Mouse (Mus musculus) hindbrain, embryonic 11.5 days (tissue): ENCODE data around the gene Tomm40l. TPM values are rescaled to one million over a fixed set of nuclear protein-coding genes. Genes with fewer than 3 reads are reported as not detected.

Experiments used
- ATAC-seq: fragments of 200-750 bp; cut with Nextera tagmentation; 2 replicates; pipeline ENCODE4 v1.8.0; 2017; ENCODE audit warnings: mild to moderate bottlenecking, moderate TSS enrichment, moderate library complexity; ENCODE audit not compliant: low FRiP score
- DNase-seq: peaks from one replicate; pipeline ENCODE4 v3.0.0-alpha.2; 2015; ENCODE audit warnings: low spot score
- H3K27ac ChIP-seq: fragments of 300-500 bp; sonication (generic); 2 replicates; pipeline ENCODE4 v1.5.1; 2014; ENCODE audit warnings: mild to moderate bottlenecking, low read depth, low read length
- H3K27me3 ChIP-seq: fragments of 300-500 bp; sonication (generic); 2 replicates; pipeline ENCODE4 v1.6.1; 2014; ENCODE audit warnings: mild to moderate bottlenecking, low read length, moderate library complexity, mixed read lengths; ENCODE audit not compliant: control insufficient read depth, insufficient read depth
- H3K36me3 ChIP-seq: fragments of 300-500 bp; sonication (generic); 2 replicates; pipeline ENCODE4 v1.6.1; 2014; ENCODE audit warnings: mild to moderate bottlenecking, low read length, moderate library complexity, mixed read lengths; ENCODE audit not compliant: control insufficient read depth, insufficient read depth
- H3K4me1 ChIP-seq: fragments of 300-500 bp; sonication (generic); replicated peaks from 2 replicates; pipeline ENCODE4 v1.6.1; 2014; ENCODE audit warnings: low read length, mixed read lengths; ENCODE audit not compliant: control insufficient read depth, insufficient read depth
- H3K4me2 ChIP-seq: fragments of 300-500 bp; sonication (generic); replicated peaks from 2 replicates; pipeline ENCODE4 v1.6.1; 2014; ENCODE audit warnings: mild to moderate bottlenecking, low read depth, low read length
- H3K4me3 ChIP-seq: fragments of 300-500 bp; sonication (generic); 2 replicates; pipeline ENCODE4 v1.5.1; 2014; ENCODE audit warnings: low read depth, low read length
- H3K9ac ChIP-seq: fragments of 300-500 bp; sonication (generic); 2 replicates; pipeline ENCODE4 v1.6.1; 2014; ENCODE audit warnings: low read depth, low read length
- H3K9me3 ChIP-seq: fragments of 300-500 bp; sonication (generic); 2 replicates; pipeline ENCODE4 v1.6.1; 2016; ENCODE audit warnings: low read length; ENCODE audit not compliant: control insufficient read depth
- WGBS: fragments of 180-500 bp; shearing (Covaris S2); extraction: QIAGEN DNeasy Blood & Tissue Kit; methylation state at CpG from one replicate; pipeline ENCODE4 v1.1.7; 2014; 5-methylcytosine and 5-hydroxymethylcytosine counted together
- polyA plus RNA-seq: library from polyadenylated mRNA; unstranded; fragments of >200 nt; fragmentation: Nextera tagmentation; extraction: Ambion mirVana; gene quantifications from 2 replicates; pipeline ENCODE4 v1.2.1, GENCODE M21; 2014

Tomm40l gene
- polyA plus RNA-seq, 1 experiment from 2014 or later: 23.5 TPM

DNA sequence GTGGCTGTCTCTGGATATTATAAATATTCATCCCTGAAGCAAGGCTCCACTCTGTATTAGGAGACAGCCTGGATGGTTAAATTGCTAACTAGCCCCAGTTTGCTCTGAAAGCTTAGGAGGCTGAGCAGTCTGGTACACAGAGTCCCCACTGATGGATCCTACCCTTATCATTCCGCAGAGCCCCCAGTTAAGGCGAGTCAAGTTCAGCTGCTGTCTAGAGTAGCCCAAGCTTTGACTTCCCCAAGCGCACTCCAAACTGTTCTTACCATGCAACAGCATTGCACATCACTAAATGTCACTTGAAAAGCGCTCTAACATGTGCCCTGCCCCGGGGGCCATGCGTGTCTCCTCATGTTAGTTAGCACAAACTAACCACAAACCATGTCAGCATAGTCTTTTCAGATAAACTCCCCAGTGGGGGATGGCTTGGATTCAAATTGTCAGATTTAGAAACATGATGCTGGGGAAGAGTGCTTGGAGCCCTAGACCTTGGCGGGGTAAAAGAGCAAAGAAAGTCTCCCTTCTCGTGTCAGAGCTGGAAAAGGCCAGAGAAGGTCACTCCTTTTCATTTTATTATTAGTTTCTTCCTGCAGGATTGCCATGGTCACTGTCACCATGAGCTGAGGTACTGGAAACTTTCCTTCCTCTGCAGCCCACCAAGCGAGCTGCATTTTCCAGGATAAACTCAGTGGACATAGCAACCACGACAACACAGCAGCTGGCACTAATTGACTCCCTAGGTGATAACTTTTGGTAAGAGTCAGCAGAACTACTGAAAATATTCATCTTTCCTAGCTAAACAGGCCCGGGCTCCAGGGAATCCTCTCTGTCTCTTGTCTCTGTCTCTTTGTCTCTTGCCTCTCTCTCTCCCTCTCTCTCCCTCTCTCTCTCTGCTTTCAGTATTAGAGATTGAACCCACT lies 28.1 kb downstream of the Tomm40l start:
- H3K9me3 ChIP-seq: no peaks in the 10 kb centered on the region
- 20% methylated on average over 11 of the region's 11 CpGs for WGBS
- H3K4me3 ChIP-seq: 0 out of 2 replicates have a peak overlapping the region, but pooled peaks have one; percentile 8
- peak; percentile 31 for DNase-seq
- H3K36me3 ChIP-seq: no peaks in the 10 kb centered on the region
- ATAC-seq: no peak
- peaks cover 38% of the 10 kb centered on the region for H3K27me3 ChIP-seq
- no peak overlapping the region for H3K9ac ChIP-seq
- no peak overlapping the region for H3K27ac ChIP-seq
- H3K4me1 ChIP-seq: peaks cover 6% of the 10 kb centered on the region; the same call in 1 of the 2 replicates
- H3K4me2 ChIP-seq: peak overlapping the region; percentile 32; the same call in 1 of the 2 replicates

DNA sequence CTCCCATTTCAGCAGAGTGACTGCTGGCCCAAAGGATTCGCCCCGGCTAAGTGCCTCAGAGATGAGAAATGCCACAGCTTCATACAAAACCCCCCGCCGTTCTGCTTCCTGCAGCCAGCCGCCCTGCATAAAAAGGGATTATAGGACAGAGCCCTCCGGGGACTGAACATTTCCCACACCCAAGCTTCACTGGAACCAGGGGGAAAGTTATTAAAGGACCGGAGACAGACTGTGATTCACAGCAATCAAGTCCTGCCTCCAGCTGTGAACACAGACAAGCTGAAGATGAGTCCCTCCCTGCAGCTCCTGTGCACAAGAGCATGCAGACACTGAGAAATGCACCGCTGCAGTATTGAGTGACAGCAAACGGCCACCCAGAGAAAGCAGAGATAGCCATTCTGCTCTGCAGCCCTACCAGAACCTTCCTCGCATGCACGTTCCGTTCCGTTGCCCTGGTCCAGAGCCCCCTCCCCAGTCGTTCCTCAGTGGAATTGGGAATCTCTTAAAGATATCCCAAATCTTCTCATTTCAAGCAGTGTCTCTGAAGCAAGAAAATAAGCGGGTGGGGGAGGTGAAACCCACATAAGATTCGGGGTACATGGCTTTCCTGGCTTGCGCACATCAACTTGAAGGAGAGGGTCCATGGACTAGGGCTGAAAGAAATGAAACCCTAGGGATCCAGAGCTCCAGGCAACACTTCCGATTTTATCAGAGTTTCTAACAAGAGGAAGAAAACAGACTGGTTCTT lies 29.0 kb downstream of the Tomm40l start:
- Histone ChIP-seq H3K36me3 (no peaks in the 10 kb centered on the region), H3K4me1 (peaks cover 6% of the 10 kb centered on the region; the same call in 1 of the 2 replicates), H3K27me3 (peaks cover 38% of the 10 kb centered on the region), H3K9me3 (no peaks in the 10 kb centered on the region), H3K27ac (peak overlapping the region; percentile 21; the same call in 1 of the 2 replicates), H3K4me3 (peak overlapping the region; percentile 8; the same call in 1 of the 2 replicates), H3K9ac (0 out of 2 replicates have a peak overlapping the region, but pooled peaks have one; percentile 19), H3K4me2 (peak overlapping the region; percentile 32)
- WGBS: 3% methylated on average over 18 of the region's 18 CpGs
- ATAC-seq (peak; percentile 28; the same call in 1 of the 2 replicates), DNase-seq (peak; percentile 54)

DNA sequence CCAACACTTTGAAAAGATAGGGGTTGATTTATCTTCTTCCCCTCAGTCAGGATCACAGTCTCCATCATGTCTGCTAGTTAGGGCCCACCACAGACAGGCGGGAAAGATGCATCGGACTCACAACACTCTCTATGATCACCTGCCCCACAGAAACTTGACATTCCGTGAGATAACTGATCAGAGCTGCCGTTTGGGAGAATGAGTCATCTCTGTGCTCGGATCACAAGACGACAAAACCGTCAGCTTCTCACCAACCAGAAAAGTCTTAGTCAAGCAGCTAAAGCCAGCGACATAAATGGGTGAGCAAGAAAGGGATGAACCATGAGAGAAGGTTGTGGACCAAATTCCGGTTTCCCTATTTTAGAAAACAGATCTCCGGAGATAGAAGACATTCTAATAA lies 30.0 kb downstream of the Tomm40l start:
- Histone ChIP-seq H3K4me1 (peaks cover 6% of the 10 kb centered on the region; the same call in 1 of the 2 replicates), H3K9ac (no peak overlapping the region), H3K36me3 (no peaks in the 10 kb centered on the region), H3K27ac (no peak overlapping the region), H3K4me3 (no peak overlapping the region), H3K4me2 (no peak overlapping the region), H3K27me3 (peaks cover 33% of the 10 kb centered on the region), H3K9me3 (no peaks in the 10 kb centered on the region)
- 49% methylated on average over 10 of the region's 10 CpGs for WGBS
- ATAC-seq (no peak), DNase-seq (no peak)

DNA sequence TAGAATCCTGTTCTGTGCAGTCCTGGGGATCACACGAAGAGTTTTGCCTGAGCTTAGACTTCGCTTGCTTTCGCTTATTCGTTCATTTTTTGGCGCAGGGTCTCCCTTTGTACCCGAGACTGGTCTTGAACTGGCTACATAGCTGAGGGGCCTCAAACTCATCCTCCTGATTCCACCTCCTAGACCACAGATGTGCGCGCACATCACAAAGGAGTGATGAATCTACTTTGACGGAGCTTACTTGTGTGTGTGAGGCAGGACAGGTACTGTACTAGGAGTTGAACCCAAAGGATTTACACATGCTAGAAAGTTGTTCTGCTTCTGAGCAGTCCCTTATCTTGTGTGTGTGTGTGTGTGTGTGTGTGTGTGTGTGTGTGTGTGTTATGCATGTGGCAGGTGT lies 31.5 kb downstream of the Tomm40l start:
- 97% methylated on average over 9 of the region's 9 CpGs for WGBS
- DNase-seq (no peak), ATAC-seq (no peak)
- H3K4me1 ChIP-seq: peaks cover 6% of the 10 kb centered on the region; the same call in 1 of the 2 replicates
- H3K9ac ChIP-seq: no peak overlapping the region
- H3K36me3 ChIP-seq: no peaks in the 10 kb centered on the region
- peaks cover 28% of the 10 kb centered on the region for H3K27me3 ChIP-seq
- no peak overlapping the region for H3K4me3 ChIP-seq
- H3K4me2 ChIP-seq: no peak overlapping the region
- no peaks in the 10 kb centered on the region for H3K9me3 ChIP-seq
- H3K27ac ChIP-seq: no peak overlapping the region

DNA sequence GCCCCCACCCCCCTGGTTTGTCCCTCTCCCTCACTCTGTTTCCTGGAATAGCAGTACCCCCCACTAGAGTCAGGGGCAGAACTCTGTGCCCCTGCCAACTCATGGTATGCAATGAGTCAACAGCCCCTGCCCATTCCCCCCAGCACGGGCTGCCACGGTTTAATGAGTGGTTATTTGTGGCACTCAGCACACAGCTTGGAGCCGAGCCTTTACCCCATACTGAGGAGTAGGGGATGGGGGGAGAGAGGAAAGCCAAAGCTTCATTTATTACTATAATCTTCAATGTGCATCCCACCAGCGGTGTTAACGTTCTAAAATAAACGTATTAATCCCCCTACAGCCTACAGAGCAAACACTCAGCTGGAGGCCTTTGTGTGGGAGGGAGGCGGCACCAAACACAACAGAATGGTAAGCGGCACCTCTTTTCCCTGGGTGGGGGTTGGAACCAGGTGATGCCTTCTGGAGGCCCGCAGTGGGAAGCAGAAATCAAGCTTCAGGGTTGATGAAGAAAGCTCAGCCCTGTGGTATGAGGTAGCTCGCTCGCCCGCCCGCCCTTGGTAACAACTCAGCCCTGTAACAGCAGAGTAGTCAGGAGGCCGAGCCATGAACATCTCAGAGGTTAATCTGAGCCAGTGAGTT lies 32.7 kb downstream of the Tomm40l start:
- no peak overlapping the region for H3K9ac ChIP-seq
- no peaks in the 10 kb centered on the region for H3K36me3 ChIP-seq
- no peak overlapping the region for H3K27ac ChIP-seq
- no peak for DNase-seq
- no peak for ATAC-seq
- H3K4me3 ChIP-seq: no peak overlapping the region
- H3K4me2 ChIP-seq: no peak overlapping the region
- 29% methylated on average over 14 of the region's 14 CpGs for WGBS
- peaks cover 3% of the 10 kb centered on the region; the same call in 1 of the 2 replicates for H3K4me1 ChIP-seq
- H3K9me3 ChIP-seq: no peaks in the 10 kb centered on the region
- peaks cover 17% of the 10 kb centered on the region for H3K27me3 ChIP-seq

DNA sequence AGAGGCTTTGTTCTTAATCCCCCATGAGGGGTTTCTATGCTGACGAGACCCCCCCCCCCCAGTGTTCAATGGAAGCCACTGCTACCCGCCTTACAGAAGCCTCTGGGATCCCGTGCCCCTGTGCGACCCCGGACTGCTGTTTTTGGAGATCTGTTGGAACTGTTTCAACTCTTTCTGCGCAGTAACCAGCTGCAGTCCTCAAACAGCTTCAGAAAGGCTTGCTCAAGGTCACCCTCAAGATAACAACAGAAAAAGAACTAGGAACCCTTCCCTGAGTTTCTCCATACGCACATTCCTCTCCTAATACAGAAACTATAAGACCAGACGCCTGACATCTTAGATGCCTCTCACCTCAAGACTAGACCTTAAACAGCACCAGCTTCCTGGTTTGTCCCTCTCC lies 33.3 kb downstream of the Tomm40l start:
- Histone ChIP-seq H3K27me3 (peaks cover 12% of the 10 kb centered on the region), H3K36me3 (no peaks in the 10 kb centered on the region), H3K9ac (no peak overlapping the region), H3K9me3 (no peaks in the 10 kb centered on the region), H3K4me2 (no peak overlapping the region), H3K27ac (no peak overlapping the region), H3K4me3 (no peak overlapping the region), H3K4me1 (no peaks in the 10 kb centered on the region; the same call in 1 of the 2 replicates)
- ATAC-seq: no peak
- DNase-seq: peak; percentile 31
- 11% methylated on average over 8 of the region's 8 CpGs for WGBS

DNA sequence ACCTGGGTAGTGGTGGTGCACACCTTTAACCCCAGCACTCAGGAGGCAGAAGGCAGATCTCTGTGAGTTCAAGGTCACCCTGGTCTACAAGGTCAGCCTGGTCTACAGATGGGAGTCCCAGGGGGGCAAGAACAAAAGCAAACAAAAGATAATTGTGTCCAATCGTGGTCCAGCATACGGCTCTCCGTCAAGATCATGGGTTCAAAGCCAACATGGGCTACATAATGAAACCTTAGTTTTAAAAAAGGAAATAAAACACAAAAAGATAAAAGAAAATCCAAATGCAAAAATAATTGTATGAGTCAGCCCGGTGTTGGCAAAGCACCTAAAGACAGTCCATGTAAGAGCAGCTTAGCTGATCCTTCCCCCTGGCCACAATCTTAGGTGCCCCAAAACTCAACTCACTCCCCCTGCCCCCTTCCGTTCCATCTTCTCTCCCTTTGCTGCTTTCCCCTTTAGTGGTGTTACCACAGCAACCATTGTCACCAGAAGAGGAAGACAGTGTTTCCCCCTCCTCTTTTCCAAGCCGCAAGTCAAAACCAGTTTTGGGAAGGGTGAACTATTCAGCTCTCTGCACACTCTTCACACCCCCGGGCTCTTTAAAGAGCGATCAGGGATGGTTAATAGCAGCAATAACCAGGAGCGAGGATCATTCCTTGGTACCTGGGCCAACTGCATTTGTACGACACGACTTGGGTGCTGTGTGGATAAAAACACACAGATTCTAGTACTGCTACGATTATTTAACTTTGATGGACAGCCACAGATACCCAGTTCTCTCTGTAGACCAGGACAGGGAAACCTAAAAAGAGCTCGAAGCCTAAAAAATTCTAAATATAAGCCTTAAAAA lies 34.2 kb downstream of the Tomm40l start:
- peaks cover 6% of the 10 kb centered on the region for H3K27me3 ChIP-seq
- ATAC-seq: peak; percentile 55; the same call in 1 of the 2 replicates
- H3K4me2 ChIP-seq: no peak overlapping the region
- no peaks in the 10 kb centered on the region for H3K9me3 ChIP-seq
- H3K4me1 ChIP-seq: no peaks in the 10 kb centered on the region; the same call in 1 of the 2 replicates
- H3K36me3 ChIP-seq: no peaks in the 10 kb centered on the region
- peak; percentile 52 for DNase-seq
- 30% methylated on average over 13 of the region's 13 CpGs for WGBS
- H3K4me3 ChIP-seq: no peak overlapping the region
- H3K27ac ChIP-seq: no peak overlapping the region
- no peak overlapping the region for H3K9ac ChIP-seq
